Mouse (Mus musculus) stomach, postnatal 0 days (tissue): ENCODE data around the gene Crybg1.

Source experiments
- CTCF ChIP-seq: IDR thresholded peaks from 2 replicates; pipeline ENCODE4 v1.5.1; 2016; ENCODE audit warnings: antibody characterized with exemption, low read depth, mild to moderate bottlenecking, moderate library complexity
- EP300 ChIP-seq: optimal IDR thresholded peaks from 2 replicates; pipeline ENCODE3; 2016; ENCODE audit warnings: antibody characterized with exemption

DNA sequence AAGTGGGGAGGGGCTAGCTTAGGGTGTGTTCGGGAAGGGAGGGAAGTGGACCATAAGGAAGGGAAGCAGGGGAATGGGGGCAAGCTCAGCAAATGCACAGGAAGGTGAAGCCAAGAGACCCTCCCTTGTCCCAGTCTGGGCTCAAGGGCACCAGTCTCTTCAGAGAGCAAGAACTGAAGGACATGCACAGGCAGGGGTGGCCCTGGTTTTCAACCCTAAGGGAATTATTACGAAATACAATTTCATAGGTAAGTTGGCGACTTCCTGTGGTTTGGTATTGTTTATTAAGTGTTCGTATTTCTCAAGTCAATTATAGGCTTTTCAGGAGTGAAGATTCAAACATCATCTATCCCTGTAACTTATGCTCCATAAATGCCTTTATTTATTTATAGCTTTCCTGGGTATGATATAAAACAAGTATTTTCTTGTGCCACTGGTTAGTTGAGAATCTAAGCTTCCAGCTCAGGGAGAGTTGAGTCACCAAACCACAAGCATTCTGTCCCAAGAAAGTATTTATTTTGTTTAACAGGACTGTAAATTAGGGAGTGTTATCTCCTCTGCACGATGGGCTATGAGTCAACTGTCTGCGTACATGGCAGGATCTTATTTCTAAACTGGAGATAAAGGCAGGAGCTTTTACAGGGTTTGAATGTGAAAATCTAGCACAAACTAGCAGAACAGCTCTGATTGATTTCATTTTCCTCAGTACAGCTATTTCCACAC is 69.7 kb downstream of the Crybg1 start:
- TF ChIP-seq CTCF (no peak), EP300 (peak; percentile 74)
